Mouse (Mus musculus) forebrain, embryonic 13.5 days (tissue): ENCODE data around the gene Zfp444. TPM values are rescaled to one million over a fixed set of nuclear protein-coding genes. Genes with fewer than 3 reads are reported as not detected.
"Not testable (repeated sequence)": the region's sequence is repeated elsewhere in the genome, so short reads cannot be mapped to it uniquely, and the experiment has no call there.

Source experiments
- ATAC-seq: fragments of 200-750 bp; cut with Nextera tagmentation; 2 replicates; pipeline ENCODE4 v1.8.0; 2017
- H3K27ac ChIP-seq: fragments of 300-500 bp; sonication (generic); 2 replicates; pipeline ENCODE4 v1.5.1; 2015; ENCODE audit warnings: inconsistent platforms, mild to moderate bottlenecking, moderate library complexity
- H3K27me3 ChIP-seq: fragments of 300-500 bp; sonication (generic); 2 replicates; pipeline ENCODE4 v1.6.1; 2015; ENCODE audit warnings: mild to moderate bottlenecking, inconsistent platforms
- H3K36me3 ChIP-seq: fragments of 300-500 bp; sonication (generic); 2 replicates; pipeline ENCODE4 v1.6.1; 2015; ENCODE audit warnings: mild to moderate bottlenecking, inconsistent platforms; ENCODE audit not compliant: poor library complexity, severe bottlenecking
- H3K4me1 ChIP-seq: fragments of 300-500 bp; sonication (generic); 2 replicates; pipeline ENCODE4 v1.6.1; 2015; ENCODE audit warnings: inconsistent platforms
- H3K4me2 ChIP-seq: fragments of 300-500 bp; sonication (generic); 2 replicates; pipeline ENCODE4 v1.6.1; 2015; ENCODE audit warnings: inconsistent platforms, mild to moderate bottlenecking, moderate library complexity
- H3K4me3 ChIP-seq: fragments of 300-500 bp; sonication (generic); 2 replicates; pipeline ENCODE4 v1.5.1; 2015; ENCODE audit warnings: mild to moderate bottlenecking, inconsistent platforms
- H3K9ac ChIP-seq: fragments of 300-500 bp; sonication (generic); 2 replicates; pipeline ENCODE4 v1.6.1; 2015; ENCODE audit warnings: mild to moderate bottlenecking, inconsistent platforms
- H3K9me3 ChIP-seq: fragments of 300-500 bp; sonication (generic); replicated peaks from 2 replicates; pipeline ENCODE4 v1.6.1; 2016; ENCODE audit warnings: inconsistent platforms
- WGBS: fragments of 180-500 bp; shearing (Covaris S2); methylation state at CpG from one replicate; pipeline ENCODE4 v1.1.7; 2015; 5-methylcytosine and 5-hydroxymethylcytosine counted together
- polyA plus RNA-seq: library from polyadenylated mRNA; unstranded; fragments of >200 nt; fragmentation: Nextera tagmentation; extraction: Ambion mirVana; gene quantifications from 2 replicates; pipeline ENCODE4 v1.2.1, GENCODE M21; 2015

Zfp444 gene
- polyA plus RNA-seq, 1 experiment from 2014 or later, result 85.5 TPM

DNA sequence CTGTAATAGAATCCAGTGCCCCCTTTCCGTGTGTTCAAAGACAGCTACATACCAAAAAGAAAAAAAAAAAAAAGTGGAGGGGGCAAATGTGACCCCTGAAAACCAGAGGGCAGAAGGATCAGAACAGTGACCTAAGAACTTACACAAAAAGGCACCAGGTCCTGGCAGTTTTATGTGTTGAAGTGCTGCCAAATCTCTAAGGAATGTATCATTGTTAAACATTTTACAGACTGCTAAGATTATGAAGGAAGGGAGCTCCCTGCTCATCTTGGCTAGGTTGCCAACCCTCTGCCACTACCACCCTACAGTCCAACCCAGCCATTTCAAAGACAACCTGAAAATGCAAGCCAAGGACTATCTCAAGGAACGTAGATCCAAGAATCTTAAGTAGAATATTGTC lies 14.2 kb downstream of the Zfp444 start:
- Histone ChIP-seq H3K4me3 (no peak overlapping the region), H3K4me2 (no peak overlapping the region), H3K27me3 (no peaks in the 10 kb centered on the region), H3K36me3 (peaks cover 71% of the 10 kb centered on the region), H3K9ac (no peak overlapping the region), H3K4me1 (no peaks in the 10 kb centered on the region), H3K9me3 (no peaks in the 10 kb centered on the region), H3K27ac (no peak overlapping the region)
- ATAC-seq, result no peak
- WGBS, result 95% methylated on average over 2 of the region's 2 CpGs

- no peaks in the 10 kb centered on the region for H3K4me1 ChIP-seq
- no peak overlapping the region for H3K4me2 ChIP-seq
- no peak for ATAC-seq
- no peak overlapping the region for H3K9ac ChIP-seq
- H3K36me3 ChIP-seq, result peaks cover 71% of the 10 kb centered on the region
- no peaks in the 10 kb centered on the region for H3K9me3 ChIP-seq
- 81% methylated on average over 2 of the region's 2 CpGs for WGBS
- no peak overlapping the region for H3K27ac ChIP-seq
- H3K27me3 ChIP-seq, result no peaks in the 10 kb centered on the region
- no peak overlapping the region for H3K4me3 ChIP-seq
Measured at GRCm38 (mm10) chr7:6186756-6187155, 14.7 kb downstream of the Zfp444 start.

- Histone ChIP-seq H3K9ac (no peak overlapping the region), H3K4me3 (no peak overlapping the region), H3K27ac (no peak overlapping the region), H3K36me3 (peaks cover 59% of the 10 kb centered on the region), H3K4me2 (no peak overlapping the region), H3K4me1 (no peaks in the 10 kb centered on the region), H3K27me3 (no peaks in the 10 kb centered on the region), H3K9me3 (no peaks in the 10 kb centered on the region)
- 54% methylated on average over 45 of the region's 45 CpGs for WGBS
- no peak for ATAC-seq
Measured at GRCm38 (mm10) chr7:6189542-6189941, 17.5 kb downstream of the Zfp444 start.

DNA sequence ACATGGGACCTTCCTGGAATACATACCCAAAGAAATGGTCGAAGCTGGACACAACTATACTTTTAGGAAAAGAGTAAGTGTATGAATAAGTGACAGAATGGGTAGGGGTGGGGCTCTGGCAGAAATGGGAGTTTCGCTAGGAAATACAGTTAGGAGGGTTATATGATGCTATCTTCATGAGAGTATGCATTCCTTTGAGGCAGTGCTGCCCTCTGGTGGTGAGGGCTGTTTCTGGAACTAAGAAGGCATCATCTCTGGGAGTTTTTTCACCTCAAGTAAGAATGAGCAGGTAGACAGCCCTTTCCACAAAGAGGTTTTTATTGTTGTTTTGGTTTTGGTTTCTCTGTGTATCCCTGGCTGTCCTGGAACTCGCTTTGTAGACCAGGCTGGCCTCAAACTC lies 19.4 kb downstream of the Zfp444 start:
- no peaks in the 10 kb centered on the region for H3K27me3 ChIP-seq
- H3K36me3 ChIP-seq, result peaks cover 42% of the 10 kb centered on the region
- ATAC-seq, result peak; percentile 34; the same call in 1 of the 2 replicates
- 37% methylated on average over 3 of the region's 3 CpGs for WGBS
- no peaks in the 10 kb centered on the region for H3K9me3 ChIP-seq
- H3K9ac ChIP-seq, result no peak overlapping the region
- H3K4me3 ChIP-seq, result no peak overlapping the region
- no peak overlapping the region for H3K27ac ChIP-seq
- H3K4me2 ChIP-seq, result no peak overlapping the region
- no peaks in the 10 kb centered on the region for H3K4me1 ChIP-seq

DNA sequence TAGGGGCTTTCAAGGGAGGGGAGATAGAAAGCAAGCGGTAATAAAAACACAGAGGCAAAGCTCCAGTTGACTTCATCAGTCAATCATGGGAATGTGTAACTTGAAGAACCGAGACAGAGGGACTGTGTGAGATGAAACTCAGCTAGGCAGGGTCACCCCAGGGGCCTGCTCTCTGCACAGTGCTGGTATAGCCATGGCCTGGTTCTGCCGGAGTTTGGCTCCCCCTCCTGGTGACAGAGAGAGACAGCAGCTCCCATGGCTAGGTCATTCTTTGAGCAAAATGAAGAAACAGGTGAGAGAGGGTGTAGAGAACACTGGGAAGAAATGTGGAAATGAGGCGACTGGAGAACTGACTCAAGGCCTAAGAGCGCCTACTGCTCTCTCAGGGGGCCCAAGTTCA lies 22.1 kb downstream of the Zfp444 start:
- H3K9me3 ChIP-seq, result no peaks in the 10 kb centered on the region
- H3K27me3 ChIP-seq, result no peaks in the 10 kb centered on the region
- 20% methylated on average over 5 of the region's 5 CpGs for WGBS
- peaks cover 15% of the 10 kb centered on the region for H3K36me3 ChIP-seq
- H3K27ac ChIP-seq, result no peak overlapping the region
- H3K4me1 ChIP-seq, result no peaks in the 10 kb centered on the region
- peak; percentile 80 for ATAC-seq
- H3K4me2 ChIP-seq, result no peak overlapping the region
- H3K4me3 ChIP-seq, result no peak overlapping the region
- H3K9ac ChIP-seq, result no peak overlapping the region

DNA sequence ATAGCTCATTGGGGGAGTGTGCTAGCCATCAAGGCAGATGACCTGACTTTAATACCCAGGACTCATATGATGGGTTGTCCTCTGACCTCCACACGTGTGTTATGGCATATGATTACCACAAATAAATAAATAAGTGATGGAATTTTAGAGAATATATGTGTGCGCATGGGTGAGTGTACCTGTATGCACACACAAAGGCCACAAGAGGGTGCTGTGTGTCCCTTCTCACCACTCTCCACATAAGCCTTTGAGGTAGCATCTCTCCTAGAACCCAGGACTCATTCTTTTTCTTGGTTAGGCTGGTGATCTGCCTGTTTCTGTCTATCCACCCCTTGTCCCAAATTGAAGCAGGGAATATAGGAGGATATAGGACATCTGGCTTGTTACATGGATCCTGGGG lies 23.8 kb downstream of the Zfp444 start:
- Histone ChIP-seq H3K36me3 (no peaks in the 10 kb centered on the region), H3K9me3 (no peaks in the 10 kb centered on the region; the same call in 1 of the 2 replicates), H3K4me3 (no peak overlapping the region), H3K27me3 (no peaks in the 10 kb centered on the region), H3K4me1 (no peaks in the 10 kb centered on the region), H3K9ac (no peak overlapping the region), H3K4me2 (no peak overlapping the region), H3K27ac (no peak overlapping the region)
- no peak for ATAC-seq
- WGBS, result 59% methylated on average over 2 of the region's 2 CpGs

DNA sequence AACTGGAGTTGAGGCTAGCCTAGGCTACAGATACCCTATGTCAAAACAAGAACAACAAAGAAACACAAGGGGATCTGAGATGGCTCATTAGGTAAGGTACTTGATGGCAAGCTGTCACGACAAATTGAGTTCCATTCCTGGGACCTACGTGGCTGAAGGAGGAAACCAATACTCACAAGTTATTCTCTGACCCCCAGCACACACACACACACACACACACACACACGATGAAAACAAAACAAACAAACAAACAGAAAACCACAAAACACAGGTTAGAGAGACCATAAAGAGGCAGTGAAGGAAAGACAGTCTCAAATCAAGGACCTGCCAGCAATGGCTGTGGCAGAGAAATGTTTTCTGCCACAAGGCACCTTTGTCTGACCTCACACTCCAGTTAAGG lies 24.8 kb downstream of the Zfp444 start, which contains the start of gene Galp:
TSS of gene Galp (plus strand) at position 301 of the 400 bp plus-strand sequence.
- Histone ChIP-seq H3K4me1 (no peaks in the 10 kb centered on the region), H3K4me3 (no peak within 1 kb of the TSS), H3K27ac (no peak within 1 kb of the TSS), H3K9me3 (no peaks in the 10 kb centered on the region; the same call in 1 of the 2 replicates), H3K36me3 (no peaks in the 10 kb centered on the region), H3K9ac (no peak within 1 kb of the TSS), H3K4me2 (no peak within 1 kb of the TSS), H3K27me3 (no peaks in the 10 kb centered on the region)
- ATAC-seq, result no peak
- 68% methylated on average over 3 of the region's 3 CpGs for WGBS

- H3K36me3 ChIP-seq, result no peaks in the 10 kb centered on the region
- 80% methylated on average over 3 of the region's 3 CpGs for WGBS
- ATAC-seq, result no peak
- H3K4me1 ChIP-seq, result no peaks in the 10 kb centered on the region
- H3K27ac ChIP-seq, result no peak overlapping the region
- H3K27me3 ChIP-seq, result no peaks in the 10 kb centered on the region
- H3K9me3 ChIP-seq, result no peaks in the 10 kb centered on the region; the same call in none of the 2 replicates
- no peak overlapping the region for H3K4me2 ChIP-seq
- H3K4me3 ChIP-seq, result no peak overlapping the region
- H3K9ac ChIP-seq, result no peak overlapping the region
Measured at GRCm38 (mm10) chr7:6204200-6204599, 32.2 kb downstream of the Zfp444 start.

DNA sequence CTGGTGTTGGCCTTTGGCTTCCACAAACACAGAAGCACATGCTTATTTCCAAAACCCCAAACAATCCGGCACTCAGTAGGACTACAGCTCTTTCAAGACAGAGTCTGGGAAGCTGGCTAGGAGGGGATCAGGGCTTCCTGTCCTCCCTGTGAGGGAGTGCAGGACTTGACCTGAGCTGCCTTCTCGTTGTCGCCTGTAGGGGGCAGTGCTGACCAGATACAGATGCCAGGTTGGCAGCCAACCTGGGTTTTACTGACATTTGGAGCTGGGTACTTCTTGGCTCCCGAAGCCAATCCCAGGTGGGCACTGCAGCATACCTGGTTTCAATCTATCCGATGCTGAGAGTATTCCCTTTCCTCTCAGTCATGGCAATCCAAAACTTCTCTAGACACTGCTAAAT lies 41.1 kb downstream of the Zfp444 start:
- ATAC-seq, result no peak
- no peak overlapping the region for H3K9ac ChIP-seq
- WGBS, result 57% methylated on average over 5 of the region's 5 CpGs
- H3K27ac ChIP-seq, result no peak overlapping the region
- no peak overlapping the region for H3K4me2 ChIP-seq
- H3K36me3 ChIP-seq, result no peaks in the 10 kb centered on the region
- peaks cover 24% of the 10 kb centered on the region for H3K9me3 ChIP-seq
- no peak overlapping the region for H3K4me3 ChIP-seq
- no peaks in the 10 kb centered on the region for H3K27me3 ChIP-seq
- no peaks in the 10 kb centered on the region for H3K4me1 ChIP-seq

DNA sequence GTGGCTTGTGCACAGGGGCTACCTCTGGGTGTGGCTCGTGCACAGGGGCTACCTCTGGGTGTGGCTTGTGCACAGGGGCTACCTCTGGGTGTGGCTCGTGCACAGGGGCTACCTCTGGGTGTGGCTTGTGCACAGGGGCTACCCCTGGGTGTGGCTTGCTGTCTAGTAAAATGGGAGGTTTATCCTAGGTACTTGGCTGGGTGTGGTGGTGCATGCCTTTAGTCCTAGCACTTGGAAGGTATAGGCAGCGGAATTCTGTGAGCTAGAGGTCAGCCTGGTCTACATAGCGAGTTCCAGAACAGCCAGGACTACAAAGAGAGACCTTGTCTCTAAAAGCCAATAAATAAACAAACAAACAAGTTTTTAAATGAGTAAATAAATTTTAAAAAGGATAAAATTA lies 42.7 kb downstream of the Zfp444 start:
- not testable (repeated sequence) for H3K27ac ChIP-seq, H3K4me2 ChIP-seq, H3K4me1 ChIP-seq, H3K36me3 ChIP-seq, H3K4me3 ChIP-seq, ATAC-seq, H3K27me3 ChIP-seq, H3K9ac ChIP-seq
- 65% methylated on average over 4 of the region's 4 CpGs for WGBS
- H3K9me3 ChIP-seq, result peaks cover 24% of the 10 kb centered on the region

DNA sequence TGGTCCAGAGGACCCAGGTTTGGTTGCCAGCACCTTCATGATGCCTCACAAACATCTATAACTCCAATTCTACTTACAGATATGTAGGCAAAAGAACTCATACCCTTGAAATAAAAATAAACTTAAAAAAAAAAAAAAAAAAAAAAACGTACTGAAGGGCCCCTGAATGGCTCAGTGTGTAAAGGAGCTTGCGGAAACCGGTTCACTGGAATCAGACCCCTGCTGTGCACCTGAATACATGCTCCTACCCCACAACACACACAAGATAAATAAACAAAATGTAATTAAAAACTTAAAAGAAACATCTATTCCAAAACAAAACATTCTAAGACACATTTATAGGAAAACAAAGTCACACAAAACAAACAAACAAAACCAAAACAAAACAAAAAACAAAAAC lies 48.1 kb downstream of the Zfp444 start:
- H3K4me3 ChIP-seq, result no peak overlapping the region
- no peak overlapping the region for H3K9ac ChIP-seq
- no peak overlapping the region for H3K4me2 ChIP-seq
- no peak for ATAC-seq
- H3K27ac ChIP-seq, result no peak overlapping the region
- H3K27me3 ChIP-seq, result no peaks in the 10 kb centered on the region
- whole genome bisulfite sequencing, result 38% methylated on average over 3 of the region's 3 CpGs
- no peaks in the 10 kb centered on the region for H3K4me1 ChIP-seq
- no peaks in the 10 kb centered on the region for H3K36me3 ChIP-seq
- H3K9me3 ChIP-seq, result peaks cover 21% of the 10 kb centered on the region; the same call in 1 of the 2 replicates

- Histone ChIP-seq H3K4me2 (no peak within 1 kb of the TSS), H3K27ac (no peak within 1 kb of the TSS), H3K4me1 (no peaks in the 10 kb centered on the region), H3K36me3 (no peaks in the 10 kb centered on the region), H3K9me3 (0 out of 2 replicates have a peak, but pooled peaks cover 9% of the 10 kb centered on the region), H3K4me3 (no peak within 1 kb of the TSS), H3K9ac (no peak within 1 kb of the TSS), H3K27me3 (no peaks in the 10 kb centered on the region)
- WGBS, result 95% methylated on average over 12 of the region's 12 CpGs
- no peak for ATAC-seq
Measured at GRCm38 (mm10) chr7:6221978-6222377, 50.0 kb downstream of the Zfp444 start, which contains the start of gene Zscan5b. TSS of gene Zscan5b (plus strand) at chr7:6222278.

DNA sequence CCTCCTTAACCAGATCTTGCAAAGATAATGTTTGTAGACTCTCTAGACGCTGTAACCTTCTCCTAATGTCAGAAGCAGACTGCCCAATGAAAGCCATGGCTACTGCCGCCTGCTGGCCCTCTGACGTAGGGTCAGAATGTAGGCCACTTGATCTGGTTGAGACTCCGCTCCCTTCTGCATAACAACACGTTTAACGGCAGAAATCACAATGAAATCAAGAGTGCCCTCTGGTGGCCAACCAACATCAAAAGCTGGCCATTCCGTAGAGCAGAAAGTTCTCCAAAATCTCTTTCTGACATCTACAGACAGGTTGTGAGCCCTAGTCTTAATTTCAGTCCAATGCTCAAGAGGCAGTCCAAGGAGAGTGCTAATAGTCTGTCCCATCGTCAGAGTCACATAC lies 56.5 kb downstream of the Zfp444 start:
- H3K27me3 ChIP-seq, H3K4me2 ChIP-seq, H3K36me3 ChIP-seq, H3K4me1 ChIP-seq, H3K4me3 ChIP-seq, H3K9ac ChIP-seq, ATAC-seq, H3K27ac ChIP-seq: not testable (repeated sequence)
- peaks cover 25% of the 10 kb centered on the region for H3K9me3 ChIP-seq
- 54% methylated on average over 8 of the region's 8 CpGs for WGBS
